Mouse (Mus musculus): ENCODE results near the gene Kcnk2. TPM values are rescaled to one million over a fixed set of nuclear protein-coding genes. Genes with fewer than 3 reads are reported as not detected.

Kcnk2 gene
- polyA plus RNA-seq, 1 experiment = not detected

DNA sequence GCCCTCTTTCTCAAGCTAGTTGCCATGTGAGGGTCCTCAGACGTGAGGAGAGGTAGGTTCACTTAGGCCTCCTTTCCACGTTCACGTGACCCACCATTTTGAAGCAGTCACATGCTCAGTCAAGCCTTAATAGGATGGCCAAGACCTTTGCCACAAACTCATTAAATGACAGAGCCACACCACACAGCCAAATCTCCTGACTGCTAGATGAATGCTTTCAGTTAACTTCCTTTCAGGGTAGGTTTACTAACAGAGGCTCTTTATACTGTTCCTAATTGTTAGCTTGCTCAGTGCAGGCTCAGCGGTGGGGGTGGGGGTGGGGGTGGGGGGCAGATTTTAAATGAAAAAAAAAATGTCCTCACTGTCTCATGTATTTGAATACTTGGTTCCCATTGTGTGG lies 206.3 kb downstream of the Kcnk2 start:
- TF ChIP-seq GATA1 (IDR thresholded peaks at IDR 0.05; ENCODE audit: low read length) = no peak

DNA sequence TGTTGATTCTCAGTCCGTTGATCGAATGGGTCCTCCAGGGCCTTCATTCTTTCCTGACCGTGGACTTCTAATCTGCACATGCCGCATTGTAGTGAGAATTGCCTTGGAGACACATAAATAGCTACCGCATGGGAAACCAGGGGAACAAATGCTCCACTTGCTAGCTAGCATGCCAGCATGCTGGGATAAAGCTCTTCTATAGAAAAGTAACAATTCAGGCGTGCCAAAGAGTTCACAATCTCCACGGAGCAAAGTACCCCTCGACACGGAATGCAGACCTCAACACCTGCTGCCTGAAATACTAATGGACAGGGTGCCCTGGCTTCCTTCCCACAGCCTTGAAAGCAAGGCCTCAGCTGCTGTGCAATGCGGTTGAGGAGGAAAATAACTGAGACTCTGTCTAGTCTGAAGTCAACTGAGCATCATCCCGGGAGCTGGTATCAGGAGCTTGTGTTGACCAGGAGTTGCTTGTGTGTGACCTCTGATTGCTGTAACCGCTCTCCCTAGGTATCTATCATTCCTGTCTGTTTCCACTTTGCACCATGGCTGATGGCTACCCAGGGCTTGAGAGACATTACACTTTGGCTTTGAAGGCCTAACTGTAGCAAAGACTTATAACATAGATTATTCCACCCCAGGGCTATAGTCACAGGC lies 214.2 kb downstream of the Kcnk2 start:
- TF ChIP-seq GATA1 (IDR thresholded peaks at IDR 0.05; ENCODE audit: low read length) = no peak

DNA sequence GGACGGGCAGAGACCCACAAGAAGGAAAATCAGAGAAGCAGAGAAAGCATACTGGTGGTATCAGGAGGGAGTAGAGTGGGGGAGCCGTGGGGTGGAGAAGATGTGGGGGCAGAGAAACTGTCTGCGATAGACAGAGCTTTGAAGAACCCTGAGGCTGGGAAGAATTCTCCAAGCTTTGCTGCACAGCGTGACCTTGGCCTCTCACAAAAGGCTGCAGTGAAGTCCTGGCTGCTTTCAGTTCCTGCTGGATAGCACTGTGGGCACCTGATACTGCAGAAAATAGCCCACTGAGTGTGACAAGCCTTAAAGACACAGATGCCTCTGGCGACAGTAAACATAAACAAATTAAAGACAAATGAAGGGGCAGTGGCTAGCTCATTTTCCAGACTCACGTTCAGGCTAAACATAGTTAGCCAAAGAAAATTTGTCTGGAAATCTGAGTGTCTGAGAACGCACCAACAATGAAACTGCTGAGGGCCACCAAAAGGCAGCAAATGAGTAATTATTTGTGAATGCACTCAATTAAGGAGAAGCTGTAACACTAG lies 216.8 kb downstream of the Kcnk2 start:
- TF ChIP-seq GATA1 (IDR thresholded peaks at IDR 0.05; ENCODE audit: low read length) = no peak

DNA sequence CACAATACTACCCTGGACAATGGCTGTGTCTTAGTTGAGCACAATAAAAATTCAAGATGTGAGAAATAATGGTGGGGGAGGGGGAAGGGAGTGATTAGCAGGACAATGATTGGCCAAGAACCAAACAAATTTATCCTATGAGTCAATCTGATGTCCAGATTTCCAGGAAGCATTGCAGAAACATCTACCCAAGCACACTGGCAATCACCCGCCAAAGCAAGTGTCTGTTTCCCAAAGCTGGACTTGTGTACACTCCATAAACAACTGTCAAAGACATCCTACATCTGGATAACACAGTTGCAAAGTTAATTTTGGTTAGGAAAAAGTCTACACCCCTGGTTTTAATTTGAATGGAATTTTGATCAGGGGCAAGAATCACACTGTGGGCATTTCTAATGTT lies 224.3 kb downstream of the Kcnk2 start:
- TF ChIP-seq GATA1 (IDR thresholded peaks at IDR 0.05; ENCODE audit: low read length) = no peak

DNA sequence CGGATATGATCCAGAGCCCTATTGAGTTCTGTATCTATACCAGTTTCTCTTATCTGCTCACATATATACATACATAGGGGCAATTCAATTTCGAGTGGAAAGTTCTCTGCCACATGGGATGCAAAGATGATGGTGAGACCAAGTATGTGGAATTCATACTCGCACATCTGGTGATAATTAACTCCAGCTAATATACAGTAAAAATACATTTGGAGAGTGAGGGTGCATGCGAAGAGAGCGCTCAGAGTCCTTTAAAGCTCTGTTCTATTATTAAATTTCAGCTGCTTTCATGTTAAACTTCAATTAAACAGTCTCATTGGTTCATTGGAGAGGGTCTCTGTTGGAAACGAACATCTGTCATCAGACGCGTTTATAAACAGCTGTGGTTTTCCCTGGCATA lies 228.6 kb downstream of the Kcnk2 start:
- no peak for TF ChIP-seq GATA1 (IDR thresholded peaks at IDR 0.05; ENCODE audit: low read length)

DNA sequence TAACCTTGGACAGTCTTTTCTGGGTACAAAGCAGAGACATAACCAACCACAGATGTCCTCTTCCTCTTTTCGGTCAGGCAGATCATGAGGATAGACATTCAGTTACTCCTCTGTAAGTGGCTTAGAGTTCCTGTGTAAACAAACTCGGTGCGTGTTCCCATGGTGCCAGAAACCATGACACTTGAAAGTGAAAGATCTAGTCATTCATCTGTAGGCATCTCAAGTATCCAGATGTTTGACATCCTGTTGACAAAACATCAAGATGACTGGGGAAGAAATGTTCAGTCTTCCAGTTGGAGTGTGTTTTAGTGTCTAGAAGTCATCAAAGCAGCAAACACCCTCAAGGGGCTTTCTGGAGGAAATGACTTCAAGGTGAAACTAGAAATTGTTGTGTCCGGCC lies 230.9 kb downstream of the Kcnk2 start:
- TF ChIP-seq GATA1 (IDR thresholded peaks at IDR 0.05; ENCODE audit: low read length) = no peak

DNA sequence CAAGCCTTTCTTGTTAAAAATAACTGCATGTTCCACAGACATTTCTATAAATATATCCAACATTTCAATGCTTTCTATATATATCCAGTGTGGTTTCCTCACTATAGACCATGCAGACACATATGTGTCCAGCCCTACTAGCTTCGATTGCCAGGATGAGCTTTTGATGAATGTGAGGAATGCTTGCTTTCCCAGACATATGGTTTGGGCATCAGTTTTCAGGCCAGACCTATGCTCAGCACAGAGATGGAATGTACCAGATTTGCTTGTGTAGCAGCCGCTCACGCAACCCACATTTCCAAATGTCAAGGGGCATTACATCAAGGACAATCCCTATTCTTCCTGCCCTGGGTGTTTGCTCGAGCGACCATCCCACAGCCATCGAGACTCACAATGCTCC lies 236.3 kb downstream of the Kcnk2 start:
- no peak for TF ChIP-seq GATA1 (IDR thresholded peaks at IDR 0.05; ENCODE audit: low read length)

DNA sequence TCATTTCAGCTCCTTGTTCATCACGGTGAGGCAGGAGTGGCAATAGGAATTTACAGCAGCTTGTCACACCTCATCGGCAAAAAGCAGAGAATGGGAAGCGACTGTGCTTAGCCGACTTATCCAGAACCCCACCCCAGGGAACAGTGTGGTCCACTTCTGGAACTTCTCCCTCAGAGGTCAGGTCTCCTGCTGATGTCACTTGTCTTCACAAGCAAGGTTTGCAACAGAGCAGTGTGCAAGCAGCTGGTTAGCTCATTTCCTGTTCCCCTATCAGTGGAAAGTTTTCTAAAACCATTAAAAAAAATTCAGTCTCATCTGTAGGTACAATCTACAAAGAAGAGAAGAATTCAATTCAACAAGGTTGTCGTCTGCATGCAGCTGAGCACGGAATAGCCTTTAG lies 236.9 kb downstream of the Kcnk2 start:
- TF ChIP-seq GATA1 (IDR thresholded peaks at IDR 0.05; ENCODE audit: low read length) = no peak

DNA sequence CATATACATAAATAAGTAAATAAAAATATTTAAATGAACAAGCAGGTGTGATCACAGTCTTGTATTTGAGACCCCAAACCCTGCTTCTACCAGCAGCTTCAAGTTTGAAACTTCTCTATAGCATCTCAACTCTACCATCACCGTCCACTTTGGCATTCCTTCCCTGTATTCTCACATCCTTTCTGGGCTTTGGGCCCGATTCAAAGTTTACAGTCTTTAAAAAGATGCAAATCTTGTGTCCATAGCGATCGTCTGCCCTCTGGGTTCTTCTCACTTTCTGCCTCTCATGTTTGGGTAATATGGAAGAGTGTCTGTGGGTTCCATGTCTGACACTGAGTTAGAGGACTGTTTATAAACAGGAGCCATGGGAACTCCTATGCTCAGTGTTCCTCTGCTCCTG lies 237.4 kb downstream of the Kcnk2 start:
- no peak for TF ChIP-seq GATA1 (IDR thresholded peaks at IDR 0.05; ENCODE audit: low read length)

DNA sequence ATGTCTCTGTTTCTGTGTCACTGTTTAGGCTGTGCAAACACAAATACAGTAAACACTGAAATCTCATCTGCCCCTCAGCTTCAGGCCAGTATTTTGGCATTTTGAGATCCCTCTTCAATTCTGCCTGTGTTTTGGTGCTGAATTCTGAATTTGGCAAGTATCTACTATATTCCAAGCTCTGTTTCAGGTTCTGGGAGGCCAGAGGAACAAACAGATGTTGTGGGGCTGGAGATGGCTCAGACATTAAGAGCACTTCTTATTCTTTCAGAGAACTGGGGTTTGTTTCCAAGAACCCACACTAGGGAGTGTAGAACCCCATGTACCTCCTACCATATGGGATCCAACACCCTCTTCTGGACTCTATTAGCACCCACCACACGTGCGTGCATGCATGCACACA lies 237.8 kb downstream of the Kcnk2 start:
- TF ChIP-seq GATA1 (IDR thresholded peaks at IDR 0.05; ENCODE audit: low read length) = no peak
